Mouse (Mus musculus): ENCODE results near the gene Rac1. TPM values are rescaled to one million over a fixed set of nuclear protein-coding genes. Genes with fewer than 3 reads are reported as not detected.

Gene Rac1
- polyA plus RNA-seq, 1 experiment from 2014 or later, result 346 TPM

- WGBS, result 95% methylated on average over 20 of the region's 20 CpGs
- no peak for DNase-seq (ENCODE audit: extremely low spot score, low spot score)
- Histone ChIP-seq H3K4me3 (no peak overlapping the region), H3K9me3 (no peaks in the 10 kb centered on the region), H3K4me1 (no peaks in the 10 kb centered on the region), H3K27me3 (ENCODE audit: poor library complexity, severe bottlenecking) (no peaks in the 10 kb centered on the region), H3K36me3 (replicated peaks) (peaks cover 100% of the 10 kb centered on the region), H3K27ac (no peak overlapping the region)
These were observed 52.5 kb downstream of the Rac1 start for GRCm38 (mm10) chr5:143475153-143475844.

GRCm38 (mm10) chr5:143471953-143472618, 55.8 kb downstream of the Rac1 start:
- peaks cover 99% of the 10 kb centered on the region for H3K36me3 ChIP-seq (replicated peaks)
- H3K27me3 ChIP-seq (ENCODE audit: poor library complexity, severe bottlenecking), result no peaks in the 10 kb centered on the region
- no peak for DNase-seq (ENCODE audit: extremely low spot score, low spot score)
- H3K9me3 ChIP-seq, result no peaks in the 10 kb centered on the region
- no peaks in the 10 kb centered on the region for H3K4me1 ChIP-seq
- 88% methylated on average over 9 of the region's 9 CpGs for WGBS
- H3K4me3 ChIP-seq, result no peak overlapping the region
- no peak overlapping the region for H3K27ac ChIP-seq

GRCm38 (mm10) chr5:143471165-143471546, 56.7 kb downstream of the Rac1 start:
- H3K9me3 ChIP-seq, result no peaks in the 10 kb centered on the region
- no peaks in the 10 kb centered on the region for H3K4me1 ChIP-seq
- peaks cover 96% of the 10 kb centered on the region for H3K36me3 ChIP-seq (replicated peaks)
- H3K27me3 ChIP-seq (ENCODE audit: poor library complexity, severe bottlenecking), result no peaks in the 10 kb centered on the region
- no peak for DNase-seq (ENCODE audit: extremely low spot score, low spot score)
- H3K4me3 ChIP-seq, result no peak overlapping the region
- H3K27ac ChIP-seq, result no peak overlapping the region
- WGBS, result 99% methylated on average over 3 of the region's 3 CpGs

- no peaks in the 10 kb centered on the region for H3K9me3 ChIP-seq
- H3K4me3 ChIP-seq, result no peak overlapping the region
- WGBS, result 92% methylated on average over 15 of the region's 15 CpGs
- H3K4me1 ChIP-seq, result peaks cover 4% of the 10 kb centered on the region
- 0 out of 2 replicates have a peak, but pooled peaks cover under 1% of the 10 kb centered on the region for H3K27me3 ChIP-seq (ENCODE audit: poor library complexity, severe bottlenecking)
- H3K36me3 ChIP-seq (replicated peaks), result peaks cover 90% of the 10 kb centered on the region
- no peak overlapping the region for H3K27ac ChIP-seq
- no peak for DNase-seq (ENCODE audit: extremely low spot score, low spot score)
These were observed 57.2 kb downstream of the Rac1 start for GRCm38 (mm10) chr5:143470421-143471164.

DNA sequence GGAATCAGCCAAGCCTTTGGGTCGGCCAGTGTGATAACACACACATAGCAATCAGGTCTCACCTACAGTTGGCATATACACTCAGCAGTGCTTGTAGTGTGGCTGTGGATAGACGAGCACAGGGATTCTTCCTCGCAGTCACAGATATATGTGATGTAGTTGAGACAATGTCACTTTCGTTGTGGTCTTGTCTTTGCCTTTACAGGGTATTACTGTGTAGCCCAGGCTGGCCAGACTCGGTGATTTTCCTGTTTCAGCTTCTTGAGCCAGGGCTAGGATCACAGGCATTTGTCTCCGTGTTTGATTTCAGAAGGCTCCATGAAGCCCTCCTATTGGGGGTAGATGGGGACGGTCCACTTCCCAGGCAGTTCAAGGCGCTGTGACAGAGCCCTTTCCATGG, 58.2 kb downstream of the Rac1 start:
- no peak overlapping the region for H3K27ac ChIP-seq
- H3K27me3 ChIP-seq (ENCODE audit: poor library complexity, severe bottlenecking), result 0 out of 2 replicates have a peak, but pooled peaks cover 5% of the 10 kb centered on the region
- peaks cover 80% of the 10 kb centered on the region for H3K36me3 ChIP-seq (replicated peaks)
- no peak overlapping the region for H3K4me3 ChIP-seq
- H3K4me1 ChIP-seq, result peaks cover 13% of the 10 kb centered on the region
- no peak for DNase-seq (ENCODE audit: extremely low spot score, low spot score)
- WGBS, result 96% methylated on average over 8 of the region's 8 CpGs
- no peaks in the 10 kb centered on the region for H3K9me3 ChIP-seq

- Histone ChIP-seq H3K9me3 (no peaks in the 10 kb centered on the region), H3K4me3 (no peak overlapping the region), H3K4me1 (peaks cover 22% of the 10 kb centered on the region), H3K27ac (no peak overlapping the region), H3K27me3 (ENCODE audit: poor library complexity, severe bottlenecking) (peaks cover 10% of the 10 kb centered on the region; the same call in 1 of the 2 replicates), H3K36me3 (replicated peaks) (peaks cover 63% of the 10 kb centered on the region)
- 94% methylated on average over 6 of the region's 6 CpGs for WGBS
- DNase-seq (ENCODE audit: extremely low spot score, low spot score), result no peak
These were observed 59.9 kb downstream of the Rac1 start for GRCm38 (mm10) chr5:143467931-143468330.

DNA sequence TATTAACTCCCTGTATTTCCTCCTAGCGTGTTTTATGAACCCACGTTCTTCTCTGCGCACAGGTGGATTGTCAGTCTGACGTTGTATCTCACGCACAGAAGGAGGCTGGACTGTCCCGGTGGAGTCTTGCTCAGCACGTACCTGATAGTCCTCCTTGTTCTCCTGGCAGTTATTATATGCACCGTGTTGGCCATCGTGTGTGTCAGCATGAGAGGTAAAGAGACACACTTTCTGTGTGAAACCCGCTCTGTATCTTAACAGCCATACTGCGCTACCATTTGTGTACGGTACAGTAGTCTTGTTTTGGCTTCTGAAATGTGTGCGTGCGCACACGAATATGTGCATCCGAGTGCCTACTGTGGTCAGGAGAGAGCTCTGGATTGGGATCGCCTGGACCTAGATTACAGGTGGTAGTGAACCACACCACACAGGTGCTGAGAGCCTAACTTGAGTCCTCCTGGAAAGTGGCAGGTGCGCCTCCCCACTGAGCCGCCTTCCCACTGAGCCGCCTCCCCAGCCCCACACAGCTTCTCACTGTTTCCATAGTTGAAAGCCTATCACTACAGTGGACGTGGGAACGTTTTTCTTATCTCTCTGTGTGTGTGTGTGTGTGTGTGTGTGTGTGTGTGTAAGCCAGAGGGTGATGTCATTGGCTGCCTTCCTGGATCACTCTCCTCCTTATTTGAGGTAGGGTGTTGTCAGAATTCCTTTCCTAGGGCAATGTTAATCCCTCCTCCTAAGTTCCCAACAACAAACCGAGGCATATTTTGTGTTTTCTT, 60.8 kb downstream of the Rac1 start:
- H3K27me3 ChIP-seq (ENCODE audit: poor library complexity, severe bottlenecking), result peaks cover 13% of the 10 kb centered on the region; the same call in 1 of the 2 replicates
- peaks cover 55% of the 10 kb centered on the region for H3K36me3 ChIP-seq (replicated peaks)
- WGBS, result 94% methylated on average over 23 of the region's 23 CpGs
- DNase-seq (ENCODE audit: extremely low spot score, low spot score), result no peak
- no peak overlapping the region for H3K27ac ChIP-seq
- no peak overlapping the region for H3K4me3 ChIP-seq
- H3K9me3 ChIP-seq, result no peaks in the 10 kb centered on the region
- peaks cover 22% of the 10 kb centered on the region for H3K4me1 ChIP-seq

DNA sequence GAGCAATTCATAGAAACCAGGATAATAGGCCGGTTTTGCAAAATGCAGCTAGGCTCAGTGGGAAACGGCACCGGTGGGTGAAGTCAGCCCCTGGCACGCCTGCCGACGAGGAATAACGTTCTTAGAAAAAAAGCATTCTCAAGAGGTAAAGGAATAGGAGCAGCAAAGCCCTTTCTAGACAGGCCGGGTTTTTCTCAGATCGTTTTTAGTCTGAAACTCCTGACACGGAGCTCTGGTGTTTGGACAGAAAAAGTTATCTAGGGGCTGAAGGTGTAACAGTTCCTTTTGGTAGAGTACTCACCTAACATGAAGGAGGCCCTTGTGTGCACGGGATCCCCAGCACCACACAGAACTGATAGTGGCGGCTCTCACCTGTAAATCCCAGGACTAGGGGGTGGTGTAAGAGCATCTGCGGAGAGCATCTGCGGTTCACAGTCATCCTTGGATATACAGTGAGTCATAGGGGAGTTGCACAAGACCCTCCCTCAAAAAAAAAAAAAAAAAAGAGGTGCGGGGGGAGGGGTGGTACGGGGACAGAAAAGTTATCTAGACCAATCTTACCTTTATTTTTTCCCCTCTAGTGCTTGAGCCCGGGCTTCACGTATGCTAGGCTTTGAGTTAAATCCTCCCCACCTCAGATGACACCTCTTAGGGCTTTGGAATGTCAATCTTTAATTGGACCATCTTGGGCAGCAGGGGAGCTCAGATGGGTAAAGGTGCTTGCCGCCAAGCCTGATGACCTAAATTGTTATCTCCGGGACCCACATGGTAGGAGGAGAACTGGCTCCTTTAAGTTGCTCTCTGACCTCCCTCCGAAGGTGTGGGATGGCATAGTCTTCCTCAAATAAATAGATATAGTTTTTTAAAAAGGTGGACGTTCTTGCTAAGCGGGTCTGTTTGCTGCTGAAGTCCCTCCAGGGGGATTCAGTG, 62.4 kb downstream of the Rac1 start:
- no peak for DNase-seq (ENCODE audit: extremely low spot score, low spot score)
- Histone ChIP-seq H3K27me3 (ENCODE audit: poor library complexity, severe bottlenecking) (peaks cover 13% of the 10 kb centered on the region; the same call in 1 of the 2 replicates), H3K4me3 (peak overlapping the region; percentile 77), H3K36me3 (replicated peaks) (peaks cover 38% of the 10 kb centered on the region), H3K4me1 (peaks cover 22% of the 10 kb centered on the region), H3K9me3 (no peaks in the 10 kb centered on the region), H3K27ac (peak overlapping the region; percentile 87)
- 38% methylated on average over 23 of the region's 23 CpGs for WGBS

DNA sequence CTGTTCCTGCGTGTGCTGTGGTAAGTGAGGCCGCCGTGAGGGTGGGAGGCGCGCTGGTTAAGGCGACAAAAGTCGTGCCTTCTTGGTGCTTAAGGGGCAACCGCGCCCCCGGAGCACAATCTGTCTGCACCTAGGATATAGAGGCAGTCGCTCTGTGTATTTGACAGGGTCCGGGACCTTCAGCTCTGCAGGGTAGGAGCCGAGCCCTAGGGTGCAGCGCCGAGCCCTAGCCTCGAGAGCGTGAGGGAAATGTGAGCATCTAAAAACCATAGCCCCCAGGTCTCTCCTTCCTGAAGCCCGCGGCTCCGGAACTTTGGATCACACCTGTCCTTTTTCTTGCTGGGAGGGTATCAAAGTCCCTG, 63.1 kb downstream of the Rac1 start:
- H3K36me3 ChIP-seq (replicated peaks), result peaks cover 32% of the 10 kb centered on the region
- peaks cover 13% of the 10 kb centered on the region; the same call in 1 of the 2 replicates for H3K27me3 ChIP-seq (ENCODE audit: poor library complexity, severe bottlenecking)
- no peaks in the 10 kb centered on the region for H3K9me3 ChIP-seq
- under 1% methylated on average over 20 of the region's 20 CpGs for WGBS
- peak overlapping the region; percentile 77 for H3K4me3 ChIP-seq
- H3K27ac ChIP-seq, result peak overlapping the region; percentile 87
- DNase-seq (ENCODE audit: extremely low spot score, low spot score), result no peak
- H3K4me1 ChIP-seq, result peaks cover 22% of the 10 kb centered on the region

- Histone ChIP-seq H3K27ac (peak within 1 kb of the TSS; percentile 87), H3K4me3 (peak within 1 kb of the TSS; percentile 77), H3K27me3 (ENCODE audit: poor library complexity, severe bottlenecking) (peaks cover 13% of the 10 kb centered on the region; the same call in 1 of the 2 replicates), H3K4me1 (peaks cover 22% of the 10 kb centered on the region), H3K9me3 (no peaks in the 10 kb centered on the region), H3K36me3 (replicated peaks) (peaks cover 26% of the 10 kb centered on the region)
- WGBS, result 2% methylated on average over 43 of the region's 43 CpGs
- DNase-seq (ENCODE audit: extremely low spot score, low spot score), result peak; percentile 85
These were observed 63.6 kb downstream of the Rac1 start, which contains the start of gene Daglb for GRCm38 (mm10) chr5:143464100-143464756. TSS of gene Daglb (plus strand) at chr5:143464584.

GRCm38 (mm10) chr5:143463671-143464070, 64.2 kb downstream of the Rac1 start:
- Histone ChIP-seq H3K4me3 (peak overlapping the region; percentile 77), H3K4me1 (peaks cover 22% of the 10 kb centered on the region), H3K27me3 (ENCODE audit: poor library complexity, severe bottlenecking) (peaks cover 13% of the 10 kb centered on the region; the same call in 1 of the 2 replicates), H3K27ac (peak overlapping the region; percentile 87), H3K9me3 (no peaks in the 10 kb centered on the region), H3K36me3 (replicated peaks) (peaks cover 22% of the 10 kb centered on the region)
- WGBS, result 80% methylated on average over 11 of the region's 11 CpGs
- DNase-seq (ENCODE audit: extremely low spot score, low spot score), result no peak

Measured in forebrain, embryonic 10.5 days (tissue).